Mouse (Mus musculus) liver, adult 2 months (tissue): ENCODE measurements around the gene Zfp366.

ENCODE experiments used
- CTCF ChIP-seq: fragments of 200-500 bp; IDR thresholded peaks from 2 replicates; pipeline ENCODE4 v1.5.1; 2011; ENCODE audit warnings: low read depth, low read length, control low read depth
- POLR2A ChIP-seq: fragments of 200-500 bp; IDR thresholded peaks from 2 replicates; pipeline ENCODE4 v1.6.1; 2011; ENCODE audit warnings: low read length, control low read depth; ENCODE audit not compliant: insufficient read depth; ENCODE audit errors: extremely low read depth

DNA sequence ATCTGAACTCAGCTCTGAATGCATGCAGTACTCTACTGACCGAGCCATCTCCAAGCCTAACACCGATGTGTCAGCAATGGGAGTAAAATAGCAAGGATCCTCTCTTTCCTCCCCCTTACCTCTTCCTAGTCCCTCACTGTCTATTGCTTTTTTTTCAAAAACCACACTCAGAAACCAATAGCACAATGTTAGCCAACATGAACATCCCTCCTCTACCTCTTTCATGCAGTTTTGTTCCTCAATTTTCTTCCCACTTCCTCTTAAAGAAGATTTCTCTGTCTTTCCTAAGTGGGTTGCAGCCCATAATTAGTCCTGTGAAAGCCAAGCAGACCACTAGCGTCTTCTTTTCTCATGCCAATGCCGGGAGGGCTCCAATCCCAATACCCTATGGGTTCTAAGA, 102.6 kb downstream of the Zfp366 start:
- TF ChIP-seq CTCF (no peak), POLR2A (no peak)
